Mouse (Mus musculus): ENCODE measurements around the gene Gm14214. TPM values are rescaled to one million over a fixed set of nuclear protein-coding genes. Genes with fewer than 3 reads are reported as not detected.
A peak's percentile ranks its signal among the peaks of the same experiment; 100 is the strongest.

Gm14214 gene
- total RNA-seq, 2 experiments from 2014 or later = not detected

DNA sequence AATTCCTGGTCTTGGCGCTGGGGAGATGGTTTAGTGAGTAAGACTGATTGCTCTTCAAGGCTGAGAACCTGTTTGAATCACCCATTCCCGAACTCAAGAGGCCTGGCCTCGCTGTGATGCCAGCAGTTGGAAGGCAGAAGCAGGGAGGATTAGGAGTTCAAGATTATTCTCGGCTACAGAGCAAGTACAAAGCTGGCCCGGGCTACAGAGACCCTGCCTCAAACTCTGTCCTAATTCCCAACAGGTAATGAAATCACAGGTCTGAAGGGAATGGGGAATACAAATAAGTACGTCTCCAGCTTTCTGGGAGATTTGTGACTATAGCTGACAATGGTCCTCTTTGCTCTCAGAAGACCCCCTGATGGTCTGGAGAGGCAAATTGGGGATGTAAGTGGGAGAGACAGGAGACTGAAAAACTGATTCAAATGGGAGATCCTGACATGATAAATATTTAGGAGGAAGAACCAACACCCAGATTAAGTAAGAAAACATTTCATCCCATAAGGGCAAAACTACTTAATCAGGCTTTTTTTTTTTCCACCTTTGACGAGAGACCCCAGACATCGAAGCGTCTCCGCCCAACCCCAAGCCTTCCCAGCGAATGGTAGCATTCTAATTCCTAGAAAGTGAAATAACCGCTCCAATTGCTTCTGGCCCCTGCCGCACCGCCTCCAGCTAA, 20.3 kb upstream of the Gm14214 start:
- DNase-seq = no peak
- Histone ChIP-seq H3K4me3 (peak overlapping the region; percentile 100), H3K27ac (peak overlapping the region; percentile 98)
- no peak for TF ChIP-seq CTCF (IDR thresholded peaks at IDR 0.05)
- intact Hi-C loops (cut with DNase I) = loop anchor here (5.0 kb wide), 1 partner anchor 67 kb away; no protein-coding TSS in a partner anchor

- TF ChIP-seq CTCF (IDR thresholded peaks at IDR 0.05) = no peak
- no peak overlapping the region for H3K4me3 ChIP-seq
- no peak overlapping the region for H3K27ac ChIP-seq
- intact Hi-C loops (cut with DNase I) = no loop called here
- no peak for DNase-seq
Measured at GRCm38 (mm10) chr2:154789381-154789780, 19.6 kb upstream of the Gm14214 start.

DNA sequence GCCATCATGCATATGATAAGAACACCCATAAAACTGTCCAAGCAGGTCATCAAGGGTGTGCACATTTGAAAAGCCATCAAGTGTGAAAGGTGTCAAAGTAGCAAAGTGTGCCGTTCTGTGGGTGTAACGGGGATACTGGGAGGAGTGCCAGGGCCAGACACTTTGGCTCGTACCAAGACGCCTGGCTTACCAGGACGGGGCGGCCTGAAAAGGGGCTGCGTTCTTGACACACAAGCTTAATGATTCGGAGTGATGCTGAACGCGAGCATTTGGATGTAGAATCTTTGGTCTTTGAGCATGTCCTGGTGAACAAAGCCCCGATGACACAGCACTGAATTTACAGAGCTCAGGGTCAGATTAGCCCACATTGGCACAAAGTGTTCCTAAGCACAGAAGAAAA, 16.9 kb upstream of the Gm14214 start:
- intact Hi-C loops (cut with DNase I) = no loop called here
- no peak overlapping the region for H3K27ac ChIP-seq
- DNase-seq = no peak
- TF ChIP-seq CTCF (IDR thresholded peaks at IDR 0.05) = no peak
- no peak overlapping the region for H3K4me3 ChIP-seq

- no peak for TF ChIP-seq CTCF (IDR thresholded peaks at IDR 0.05)
- DNase-seq = no peak
- no peak overlapping the region for H3K27ac ChIP-seq
- intact Hi-C loops (cut with DNase I) = no loop called here
- no peak overlapping the region for H3K4me3 ChIP-seq
Measured at GRCm38 (mm10) chr2:154786187-154786586, 16.4 kb upstream of the Gm14214 start.

DNA sequence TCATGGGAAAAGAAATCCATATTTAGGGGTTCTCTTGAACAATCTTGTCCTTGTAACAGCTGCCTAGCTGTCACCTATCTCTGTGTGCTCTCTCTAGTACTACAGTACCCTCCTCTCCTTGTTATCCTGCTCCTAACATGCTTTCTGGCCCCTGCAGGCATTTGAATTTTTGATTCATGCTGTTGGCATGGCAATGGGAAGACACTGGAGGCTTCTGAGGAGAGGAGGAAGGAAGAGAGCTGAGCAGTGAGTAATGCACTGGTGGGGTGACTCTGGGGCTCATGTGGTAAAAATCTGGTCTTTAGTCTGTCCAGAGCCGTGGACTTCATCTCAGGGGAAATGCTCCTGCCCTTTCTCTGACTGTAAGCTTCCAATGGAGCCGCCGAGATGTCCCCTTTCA, 15.5 kb upstream of the Gm14214 start:
- no peak for DNase-seq
- no peak overlapping the region for H3K27ac ChIP-seq
- TF ChIP-seq CTCF (IDR thresholded peaks at IDR 0.05) = no peak
- no peak overlapping the region for H3K4me3 ChIP-seq
- intact Hi-C loops (cut with DNase I) = no loop called here

- H3K4me3 ChIP-seq = no peak overlapping the region
- TF ChIP-seq CTCF (IDR thresholded peaks at IDR 0.05) = no peak
- no peak for DNase-seq
- H3K27ac ChIP-seq = no peak overlapping the region
- intact Hi-C loops (cut with DNase I) = no loop called here
Measured at GRCm38 (mm10) chr2:154782856-154783650, 13.2 kb upstream of the Gm14214 start.

- peak; percentile 36 for DNase-seq
- no peak for TF ChIP-seq CTCF (IDR thresholded peaks at IDR 0.05)
- intact Hi-C loops (cut with DNase I) = no loop called here
- H3K27ac ChIP-seq = peak overlapping the region; percentile 40; the same call in 1 of the 2 replicates
- H3K4me3 ChIP-seq = no peak overlapping the region
Measured at GRCm38 (mm10) chr2:154782361-154782760, 12.5 kb upstream of the Gm14214 start.

GRCm38 (mm10) chr2:154779648-154780047, 9.8 kb upstream of the Gm14214 start:
- DNase-seq = no peak
- Histone ChIP-seq H3K4me3 (no peak overlapping the region), H3K27ac (no peak overlapping the region)
- intact Hi-C loops (cut with DNase I) = no loop called here
- no peak for TF ChIP-seq CTCF (IDR thresholded peaks at IDR 0.05)

GRCm38 (mm10) chr2:154776496-154776895, 6.7 kb upstream of the Gm14214 start:
- Histone ChIP-seq H3K4me3 (no peak overlapping the region), H3K27ac (no peak overlapping the region)
- intact Hi-C loops (cut with DNase I) = no loop called here
- TF ChIP-seq CTCF (IDR thresholded peaks at IDR 0.05) = no peak
- DNase-seq = no peak

DNA sequence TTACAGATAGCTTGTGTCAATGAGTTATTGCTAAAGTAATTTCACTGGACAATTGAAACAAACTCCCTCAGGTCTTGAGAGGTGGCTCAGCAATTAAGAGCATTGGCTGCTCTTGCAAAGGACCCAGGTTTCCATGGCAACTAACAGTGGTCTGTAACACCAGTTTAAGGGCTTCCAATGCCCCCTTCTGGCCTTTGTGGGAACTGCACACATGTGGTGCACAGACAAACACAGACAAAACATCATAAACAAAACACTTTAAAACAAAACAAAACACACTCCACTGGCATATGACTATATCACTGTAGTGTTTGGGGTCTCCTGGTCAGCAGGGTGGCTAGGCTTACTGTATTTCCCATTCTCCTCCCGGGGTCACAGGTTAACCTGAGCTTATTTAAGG, 4.2 kb upstream of the Gm14214 start:
- intact Hi-C loops (cut with DNase I) = no loop called here
- H3K4me3 ChIP-seq = no peak overlapping the region
- no peak overlapping the region for H3K27ac ChIP-seq
- peak; percentile 27; the same call in 1 of the 2 replicates for TF ChIP-seq CTCF (IDR thresholded peaks at IDR 0.05)
- DNase-seq = no peak

DNA sequence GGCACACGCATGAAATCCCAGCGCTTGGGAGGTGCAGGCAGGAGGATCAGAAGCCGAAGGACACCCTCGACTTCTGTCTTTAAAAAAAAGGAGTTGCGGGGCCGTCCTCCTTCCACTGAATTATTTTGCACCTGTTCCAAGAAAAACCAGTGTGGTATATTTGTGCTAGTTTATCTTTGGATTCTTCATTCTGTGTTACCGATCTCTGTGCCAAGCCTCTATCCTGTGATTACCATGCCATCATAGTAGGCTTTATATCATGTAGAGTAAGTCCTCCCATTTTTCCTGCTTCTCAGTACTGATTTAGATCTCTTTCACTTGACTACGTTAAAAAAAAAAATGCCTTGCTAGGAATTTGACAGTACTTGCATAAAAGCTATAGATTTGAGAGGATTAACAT, 1.8 kb upstream of the Gm14214 start:
- intact Hi-C loops (cut with DNase I) = no loop called here
- Histone ChIP-seq H3K27ac (no peak overlapping the region), H3K4me3 (no peak overlapping the region)
- no peak for DNase-seq
- TF ChIP-seq CTCF (IDR thresholded peaks at IDR 0.05) = no peak

DNA sequence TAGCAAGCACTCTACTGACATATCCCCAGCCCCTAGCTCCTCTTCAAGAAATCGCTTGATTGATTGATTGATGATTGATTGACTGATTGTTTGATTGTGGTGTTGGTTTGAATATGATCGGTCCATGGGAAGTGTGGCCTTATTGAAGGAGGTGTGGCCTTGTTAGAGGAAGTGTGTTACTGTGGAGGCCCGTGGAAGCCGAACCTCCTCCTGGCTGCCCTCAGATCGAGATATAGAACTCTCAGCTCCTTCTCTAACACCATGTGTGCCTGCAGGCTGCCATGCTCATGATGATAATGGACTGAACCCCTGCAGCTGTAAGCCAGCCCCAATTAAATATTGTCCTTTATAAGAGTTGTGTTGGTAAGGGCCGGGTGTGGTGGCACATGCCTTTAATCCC, 2.8 kb downstream of the Gm14214 start:
- no peak for DNase-seq
- no peak overlapping the region for H3K4me3 ChIP-seq
- no peak for TF ChIP-seq CTCF (IDR thresholded peaks at IDR 0.05)
- intact Hi-C loops (cut with DNase I) = no loop called here
- no peak overlapping the region for H3K27ac ChIP-seq

DNA sequence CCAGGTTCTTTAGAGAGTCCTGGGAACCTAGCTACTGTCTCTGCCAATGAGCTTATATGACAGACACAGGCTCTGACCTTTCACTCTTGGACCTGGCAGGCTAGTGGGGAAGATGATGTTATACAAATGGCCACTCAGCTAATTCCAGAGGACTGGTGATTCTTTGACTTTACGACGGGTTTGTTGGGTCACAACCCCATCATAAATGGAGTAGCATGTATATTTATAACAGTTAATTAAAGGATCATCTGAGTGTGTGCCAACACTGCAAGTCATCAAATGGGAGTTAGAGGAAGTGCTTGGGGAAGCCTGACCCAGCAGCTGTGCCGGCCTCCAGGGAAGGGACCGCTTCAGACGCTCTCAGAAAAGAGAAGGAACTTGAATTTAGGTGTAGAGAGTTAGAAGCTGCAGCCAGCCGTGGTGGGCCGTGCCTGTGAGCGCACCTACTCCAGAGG, 4.2 kb downstream of the Gm14214 start:
- peak overlapping the region; percentile 43; the same call in 1 of the 2 replicates for H3K27ac ChIP-seq
- TF ChIP-seq CTCF (IDR thresholded peaks at IDR 0.05) = no peak
- intact Hi-C loops (cut with DNase I) = no loop called here
- peak; percentile 41 for DNase-seq
- no peak overlapping the region for H3K4me3 ChIP-seq
